Mouse (Mus musculus) small intestine, adult 2 months (tissue): ENCODE results near the gene Foxf1. TPM values are rescaled to one million over a fixed set of nuclear protein-coding genes. Genes with fewer than 3 reads are reported as not detected.

Experiments used
- H3K27ac ChIP-seq: fragments of 200-500 bp; 2 replicates; pipeline ENCODE4 v1.5.1; 2012; ENCODE audit warnings: low read depth, low read length, control low read depth, inconsistent platforms; ENCODE audit not compliant: insufficient read depth
- H3K27me3 ChIP-seq: fragments of 200-500 bp; 2 replicates; pipeline ENCODE4 v1.6.1; 2012; ENCODE audit warnings: mild to moderate bottlenecking, moderate library complexity, low read length, inconsistent platforms; ENCODE audit not compliant: control insufficient read depth, insufficient read depth
- H3K36me3 ChIP-seq: fragments of 200-500 bp; 2 replicates; pipeline ENCODE4 v1.6.1; 2012; ENCODE audit warnings: mild to moderate bottlenecking, low read length, control low read depth, inconsistent platforms; ENCODE audit not compliant: control insufficient read depth, insufficient read depth
- H3K4me1 ChIP-seq: fragments of 200-500 bp; 2 replicates; pipeline ENCODE4 v1.6.1; 2012; ENCODE audit warnings: low read length, inconsistent platforms, mixed read lengths; ENCODE audit not compliant: control insufficient read depth, insufficient read depth, insufficient read length
- H3K4me3 ChIP-seq: fragments of 200-500 bp; 2 replicates; pipeline ENCODE4 v1.5.1; 2012; ENCODE audit warnings: low read depth, mild to moderate bottlenecking, control low read depth, inconsistent platforms, low read length, moderate library complexity
- CTCF ChIP-seq: fragments of 200-500 bp; IDR thresholded peaks from 2 replicates; pipeline ENCODE4 v1.5.1; 2012; ENCODE audit warnings: low read depth, mild to moderate bottlenecking, control low read depth, inconsistent platforms, low read length, moderate library complexity, mixed read lengths; ENCODE audit not compliant: insufficient replicate concordance, insufficient read length; ENCODE audit errors: extremely low read depth
- POLR2A ChIP-seq: fragments of 200-500 bp; IDR thresholded peaks from 2 replicates; pipeline ENCODE4 v1.6.1; 2012; ENCODE audit warnings: low read depth, mild to moderate bottlenecking, control low read depth, inconsistent platforms, low read length, moderate library complexity
- WGBS: fragments of 180-500 bp; shearing (Covaris S2); methylation state at CpG from one replicate; pipeline ENCODE4 v1.1.7; 2018; 5-methylcytosine and 5-hydroxymethylcytosine counted together
- polyA plus RNA-seq: library from polyadenylated mRNA; depleted of rRNA; stranded (reverse); fragments of >200 nt; gene quantifications from 2 replicates; pipeline ENCODE4 v1.2.3, GENCODE M21; 2012

The Foxf1 gene
- polyA plus RNA-seq, 1 experiment: 49.6 TPM

DNA sequence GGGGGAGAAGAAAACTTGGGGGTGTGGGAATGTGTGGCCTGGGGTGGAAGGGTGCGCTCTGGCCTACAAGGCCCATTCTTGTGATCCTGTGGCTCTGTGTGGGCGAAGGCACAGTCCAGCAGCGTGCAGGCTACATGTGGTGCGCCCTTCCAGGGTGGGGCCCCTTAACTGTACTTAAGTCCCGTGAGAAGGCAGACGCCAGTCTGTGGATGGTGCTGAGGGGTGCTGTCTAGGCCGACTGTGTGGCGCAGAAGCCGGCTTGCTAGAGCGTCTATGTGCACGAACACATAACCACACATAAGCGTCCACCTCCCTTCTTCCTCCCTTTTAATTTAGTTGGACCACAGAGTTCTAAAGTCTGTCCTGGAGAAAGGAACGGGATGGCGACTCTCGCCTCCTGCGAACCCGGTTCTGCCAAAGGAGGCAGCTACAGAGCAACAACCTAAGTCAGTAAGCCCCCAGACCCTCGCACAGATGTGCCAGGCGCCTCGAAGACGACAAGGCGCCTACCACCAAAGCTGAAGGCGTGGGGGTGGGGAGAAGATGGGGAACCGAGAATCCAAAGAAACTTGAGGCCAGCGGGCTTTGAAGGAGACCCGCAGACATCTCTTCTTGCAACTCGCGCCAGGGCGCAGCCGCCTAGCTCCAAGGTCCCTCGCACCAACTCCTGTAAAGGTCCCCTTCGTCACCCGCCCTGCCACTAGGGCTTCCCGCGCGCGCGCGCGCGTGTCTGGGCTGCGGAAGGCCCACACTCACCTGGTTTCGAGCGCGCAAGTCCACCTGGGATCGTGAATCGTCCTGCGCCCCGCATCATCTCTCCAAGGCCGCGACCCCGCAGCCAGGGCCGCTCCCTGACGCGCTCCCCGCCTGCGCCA, 1.7 kb upstream of the Foxf1 start:
- peak overlapping the region; percentile 93 for H3K27ac ChIP-seq
- no peaks in the 10 kb centered on the region; the same call in 1 of the 2 replicates for H3K36me3 ChIP-seq
- no peak for TF ChIP-seq CTCF
- TF ChIP-seq POLR2A: no peak
- peaks cover 3% of the 10 kb centered on the region; the same call in 1 of the 2 replicates for H3K4me1 ChIP-seq
- H3K27me3 ChIP-seq: peaks cover 56% of the 10 kb centered on the region
- H3K4me3 ChIP-seq: peak overlapping the region; percentile 71
- 3% methylated on average over 57 of the region's 57 CpGs for WGBS

DNA sequence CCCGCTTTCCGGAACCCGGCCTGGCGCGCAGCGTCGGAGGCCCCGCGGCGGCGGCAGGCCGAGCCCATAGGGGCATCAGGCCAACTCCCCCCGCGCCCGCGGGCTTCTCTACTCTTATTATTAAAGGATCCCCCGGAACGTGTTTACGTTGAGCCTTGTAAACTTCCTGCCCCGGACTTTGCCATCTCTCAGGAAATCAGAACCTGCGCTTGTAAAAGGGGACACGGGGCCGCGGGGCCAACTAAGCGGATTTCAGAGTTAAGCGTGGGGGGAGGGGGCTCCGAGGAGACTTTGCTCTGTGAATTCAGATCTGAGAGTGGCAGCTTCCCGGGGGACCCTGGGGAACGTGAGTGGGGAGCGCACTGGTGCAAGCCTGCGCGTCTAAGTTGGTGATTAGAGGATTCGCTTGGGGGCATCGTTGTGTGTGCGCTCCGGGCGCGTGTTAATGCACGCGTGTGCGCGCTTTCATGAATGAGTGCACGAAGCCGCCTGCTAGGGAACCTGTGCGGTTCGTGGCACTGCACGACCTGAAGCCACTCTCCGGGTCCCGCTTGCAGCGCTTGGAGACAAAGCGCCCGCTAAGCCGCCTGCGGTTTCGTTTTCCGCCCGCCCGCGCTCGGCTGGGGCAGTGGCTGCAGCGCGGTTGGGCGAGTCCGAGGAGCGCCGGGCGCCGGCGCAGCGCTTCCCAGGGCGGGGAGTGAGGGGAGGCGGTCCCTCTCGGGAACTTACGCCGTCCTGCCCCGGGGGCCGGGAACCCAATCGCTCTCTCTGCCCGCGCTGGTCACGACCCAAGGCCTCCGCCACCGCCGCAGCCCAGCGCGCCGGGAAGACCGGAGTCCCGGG, 872 bp upstream of the Foxf1 start:
- Histone ChIP-seq H3K36me3 (no peaks in the 10 kb centered on the region; the same call in 1 of the 2 replicates), H3K4me1 (peaks cover 3% of the 10 kb centered on the region; the same call in 1 of the 2 replicates), H3K4me3 (peak overlapping the region; percentile 71), H3K27ac (peak overlapping the region; percentile 93), H3K27me3 (peaks cover 59% of the 10 kb centered on the region)
- under 1% methylated on average over 89 of the region's 89 CpGs for WGBS
- TF ChIP-seq POLR2A (no peak), CTCF (no peak)

DNA sequence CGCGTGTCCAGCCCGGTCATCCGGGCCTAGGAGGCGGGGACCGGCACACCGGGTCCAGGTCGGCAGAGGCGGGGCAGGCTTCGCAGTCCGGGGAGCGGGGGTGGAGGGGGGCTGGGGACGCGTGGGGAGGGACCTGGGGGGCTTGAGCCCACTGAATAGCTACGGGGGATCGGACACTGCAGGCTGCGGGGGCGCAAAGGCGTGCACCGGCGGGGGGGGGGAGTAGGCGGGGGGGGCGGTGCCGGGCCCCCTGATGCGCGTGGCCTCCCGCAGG, 313 bp upstream of the Foxf1 start:
- peak overlapping the region; percentile 93; the same call in 1 of the 2 replicates for H3K27ac ChIP-seq
- peaks cover 65% of the 10 kb centered on the region for H3K27me3 ChIP-seq
- peaks cover 3% of the 10 kb centered on the region; the same call in 1 of the 2 replicates for H3K4me1 ChIP-seq
- H3K4me3 ChIP-seq: peak overlapping the region; percentile 71
- 4% methylated on average over 22 of the region's 27 CpGs for WGBS
- no peaks in the 10 kb centered on the region; the same call in 1 of the 2 replicates for H3K36me3 ChIP-seq
- no peak for TF ChIP-seq CTCF
- no peak for TF ChIP-seq POLR2A

DNA sequence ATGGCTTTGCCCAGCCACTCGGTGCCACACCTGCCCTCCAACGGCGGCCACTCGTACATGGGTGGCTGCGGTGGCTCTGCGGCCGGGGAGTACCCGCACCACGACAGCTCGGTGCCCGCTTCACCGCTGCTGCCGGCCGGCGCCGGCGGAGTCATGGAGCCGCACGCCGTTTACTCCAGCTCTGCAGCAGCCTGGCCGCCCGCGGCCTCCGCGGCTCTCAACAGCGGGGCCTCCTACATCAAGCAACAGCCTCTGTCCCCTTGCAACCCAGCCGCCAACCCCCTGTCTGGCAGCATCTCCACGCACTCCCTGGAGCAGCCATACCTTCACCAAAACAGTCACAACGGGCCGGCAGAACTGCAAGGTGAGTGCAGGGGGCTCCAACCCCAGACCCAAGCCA, 825 bp downstream of the Foxf1 start:
- Histone ChIP-seq H3K36me3 (no peaks in the 10 kb centered on the region; the same call in 1 of the 2 replicates), H3K4me1 (peaks cover 3% of the 10 kb centered on the region; the same call in 1 of the 2 replicates), H3K4me3 (peak overlapping the region; percentile 66), H3K27ac (peak overlapping the region; percentile 66), H3K27me3 (peaks cover 68% of the 10 kb centered on the region)
- no peak for TF ChIP-seq POLR2A
- TF ChIP-seq CTCF: no peak
- 10% methylated on average over 30 of the region's 30 CpGs for WGBS

DNA sequence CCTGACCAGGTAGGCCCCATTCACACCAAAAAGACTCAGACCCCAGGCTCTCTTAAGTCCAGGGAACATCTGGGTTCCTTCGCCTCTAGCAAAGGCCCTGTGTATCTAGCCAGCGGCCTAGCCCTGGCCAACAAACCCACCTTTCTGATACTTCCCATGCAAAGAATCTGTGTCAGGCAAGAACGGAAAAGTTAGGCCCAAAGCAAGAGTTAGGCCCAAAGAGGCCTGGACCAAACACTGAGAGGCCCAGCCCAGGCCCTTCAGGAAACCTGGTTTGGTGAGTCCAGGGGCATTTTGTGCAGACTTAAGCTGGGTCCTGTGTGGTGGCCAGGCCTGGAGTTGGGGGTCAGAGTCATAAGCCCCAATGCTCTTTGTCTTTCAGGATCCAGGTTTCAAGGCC, 1.4 kb downstream of the Foxf1 start:
- H3K27ac ChIP-seq: peak overlapping the region; percentile 44
- no peak for TF ChIP-seq POLR2A
- H3K36me3 ChIP-seq: no peaks in the 10 kb centered on the region; the same call in 1 of the 2 replicates
- H3K4me3 ChIP-seq: peak overlapping the region; percentile 66
- H3K27me3 ChIP-seq: peaks cover 69% of the 10 kb centered on the region
- H3K4me1 ChIP-seq: peaks cover 3% of the 10 kb centered on the region; the same call in 1 of the 2 replicates
- 81% methylated on average over 3 of the region's 3 CpGs for WGBS

DNA sequence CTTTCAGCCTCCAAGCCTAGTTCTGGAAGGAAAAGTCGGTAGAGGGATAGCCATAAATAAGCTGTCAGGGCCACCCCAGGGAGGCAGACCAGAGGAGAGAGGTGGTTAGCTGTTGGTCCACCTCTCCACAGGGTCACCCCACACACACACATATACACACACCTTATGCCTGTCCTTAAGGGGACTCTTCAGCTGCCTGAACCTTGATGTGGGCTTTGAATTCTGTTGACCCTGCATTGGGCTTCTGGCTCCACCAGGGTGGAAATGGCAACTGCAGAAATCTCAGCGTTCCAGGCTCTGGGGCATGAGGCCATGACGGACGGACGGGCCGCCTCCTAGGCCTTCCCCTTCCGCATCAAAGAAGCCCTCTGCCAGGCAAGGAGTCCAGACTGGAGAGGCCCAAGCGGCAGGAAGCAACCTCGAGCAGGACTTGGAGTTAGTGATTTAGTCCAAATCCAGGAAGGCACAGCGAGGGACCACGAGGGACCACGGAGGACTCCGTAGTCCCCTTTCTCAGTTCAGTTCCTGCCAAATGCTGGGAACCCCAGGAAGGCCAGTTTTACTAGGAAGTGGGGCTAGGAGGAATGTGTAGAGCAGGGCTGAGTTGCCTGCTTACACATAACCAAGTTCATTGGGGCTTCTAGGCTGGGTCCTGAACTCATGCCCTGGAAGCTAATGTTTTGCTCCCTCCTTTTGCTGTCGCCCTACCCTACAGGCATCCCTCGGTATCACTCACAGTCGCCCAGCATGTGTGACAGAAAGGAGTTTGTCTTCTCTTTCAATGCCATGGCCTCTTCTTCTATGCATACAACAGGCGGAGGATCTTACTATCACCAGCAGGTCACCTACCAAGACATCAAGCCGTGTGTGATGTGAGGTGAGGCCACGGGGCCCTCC, 2.1 kb downstream of the Foxf1 start:
- peak overlapping the region; percentile 66 for H3K4me3 ChIP-seq

More for the DNA sequence above, 2.1 kb downstream of the Foxf1 start:
- H3K27me3 ChIP-seq: peaks cover 62% of the 10 kb centered on the region
- H3K27ac ChIP-seq: peak overlapping the region; percentile 44
- H3K36me3 ChIP-seq: no peaks in the 10 kb centered on the region; the same call in 1 of the 2 replicates
- 40% methylated on average over 19 of the region's 19 CpGs for WGBS
- no peak for TF ChIP-seq POLR2A
- no peak for TF ChIP-seq CTCF
- peaks cover 3% of the 10 kb centered on the region; the same call in 1 of the 2 replicates for H3K4me1 ChIP-seq
